Mouse (Mus musculus) limb, embryonic 14.5 days (tissue): Measurements from ENCODE around the gene Lpcat3. TPM values are rescaled to one million over a fixed set of nuclear protein-coding genes. Genes with fewer than 3 reads are reported as not detected.
A peak's percentile ranks its signal among the peaks of the same experiment; 100 is the strongest.

Experiments
- ATAC-seq: fragments of 200-750 bp; cut with Nextera tagmentation; 2 replicates; pipeline ENCODE4 v1.8.0; 2017; ENCODE audit warnings: low read depth, moderate number of reproducible peaks, moderate TSS enrichment; ENCODE audit not compliant: low FRiP score
- DNase-seq: peaks from one replicate; pipeline ENCODE4 v3.0.0-alpha.2; 2015; ENCODE audit warnings: low spot score
- H3K27ac ChIP-seq: fragments of 300-500 bp; sonication (generic); replicated peaks from 2 replicates; pipeline ENCODE4 v1.5.1; 2014; ENCODE audit warnings: low read depth, mild to moderate bottlenecking, low read length, moderate library complexity, mixed read lengths
- H3K27me3 ChIP-seq: fragments of 300-500 bp; sonication (generic); 2 replicates; pipeline ENCODE4 v1.6.1; 2014; ENCODE audit warnings: low read length, mixed read lengths; ENCODE audit not compliant: control insufficient read depth, insufficient read depth
- H3K36me3 ChIP-seq: fragments of 300-500 bp; sonication (generic); 2 replicates; pipeline ENCODE4 v1.6.1; 2014; ENCODE audit warnings: mild to moderate bottlenecking, low read length, moderate library complexity, mixed read lengths; ENCODE audit not compliant: control insufficient read depth, insufficient read depth
- H3K4me1 ChIP-seq: fragments of 300-500 bp; sonication (generic); 2 replicates; pipeline ENCODE4 v1.6.1; 2014; ENCODE audit warnings: antibody characterized with exemption, low read length, mixed read lengths; ENCODE audit not compliant: control insufficient read depth, insufficient read depth
- H3K4me2 ChIP-seq: fragments of 300-500 bp; sonication (generic); replicated peaks from 2 replicates; pipeline ENCODE4 v1.6.1; 2014; ENCODE audit warnings: low read depth, mild to moderate bottlenecking, low read length, moderate library complexity; ENCODE audit not compliant: severe bottlenecking
- H3K4me3 ChIP-seq: fragments of 300-500 bp; sonication (generic); replicated peaks from 2 replicates; pipeline ENCODE4 v1.5.1; 2014; ENCODE audit warnings: low read length
- H3K9ac ChIP-seq: fragments of 300-500 bp; sonication (generic); 2 replicates; pipeline ENCODE4 v1.6.1; 2014; ENCODE audit warnings: mild to moderate bottlenecking, low read depth, low read length, moderate library complexity; ENCODE audit not compliant: severe bottlenecking
- H3K9me3 ChIP-seq: fragments of 300-500 bp; sonication (generic); 2 replicates; pipeline ENCODE4 v1.6.1; 2016; ENCODE audit warnings: low read length; ENCODE audit not compliant: control insufficient read depth
- POLR2A ChIP-seq: fragments of 200-500 bp; IDR thresholded peaks from 2 replicates; pipeline ENCODE4 v1.8.0; 2012; ENCODE audit warnings: inconsistent platforms, mild to moderate bottlenecking, moderate library complexity, borderline replicate concordance; ENCODE audit not compliant: insufficient read depth, insufficient read length; ENCODE audit errors: extremely low read depth
- WGBS: fragments of 180-500 bp; shearing (Covaris S2); extraction: QIAGEN DNeasy Blood & Tissue Kit; methylation state at CpG from one replicate; pipeline ENCODE4 v1.1.7; 2014; 5-methylcytosine and 5-hydroxymethylcytosine counted together
- polyA plus RNA-seq, 2 experiments: library from polyadenylated mRNA; depleted of rRNA in 1 of 2; stranded (reverse) in 1 of 2; unstranded in 1 of 2; fragments of >200 nt; fragmentation: Nextera tagmentation in 1 of 2; extraction: Ambion mirVana in 1 of 2; gene quantifications; 2 replicates each; pipeline versions ENCODE4 v1.2.1 to v1.2.3; 2012 to 2014

The Lpcat3 gene
- polyA plus RNA-seq, 2 experiments = 49.3 to 80.8 TPM

DNA sequence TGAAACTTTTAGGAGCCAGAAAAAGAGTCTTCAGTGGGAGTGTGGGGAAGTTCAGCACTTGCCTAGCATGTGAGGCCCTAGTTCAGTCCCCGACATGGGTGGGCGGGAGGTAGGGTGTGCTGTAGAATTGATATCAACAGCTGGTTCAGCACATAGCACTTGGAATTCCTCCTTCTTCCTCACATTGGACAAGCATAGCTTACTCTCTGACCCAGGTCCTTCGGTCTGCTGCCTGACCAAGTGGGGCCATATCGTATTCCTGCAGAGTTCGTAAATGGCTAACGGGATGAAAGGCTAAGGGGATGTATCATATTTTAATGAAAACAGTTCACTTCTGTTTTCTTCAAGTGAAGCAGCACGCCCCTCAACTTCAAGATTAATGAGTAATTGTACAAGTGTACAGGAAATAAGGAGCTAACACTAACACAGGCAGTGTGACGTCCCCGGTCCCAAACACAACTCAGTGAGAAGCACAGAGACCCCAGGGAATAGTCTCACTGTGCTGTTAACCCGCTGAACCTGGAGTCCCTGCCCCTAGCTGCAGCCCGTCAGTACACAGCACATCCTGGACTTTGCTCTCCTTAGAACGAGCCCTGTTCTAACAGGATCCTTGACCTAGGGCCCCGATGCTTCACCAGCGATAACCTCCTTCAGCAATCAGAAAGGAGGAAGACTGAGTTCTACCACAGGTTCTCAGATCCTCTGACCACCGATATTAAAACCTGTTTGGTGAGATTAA, 30.6 kb downstream of the Lpcat3 start:
- no peak for DNase-seq
- ATAC-seq = peak; percentile 76
- Histone ChIP-seq H3K4me3 (no peak overlapping the region), H3K36me3 (no peaks in the 10 kb centered on the region; the same call in 1 of the 2 replicates), H3K27ac (no peak overlapping the region), H3K9ac (no peak overlapping the region), H3K4me1 (no peaks in the 10 kb centered on the region), H3K4me2 (no peak overlapping the region), H3K9me3 (no peaks in the 10 kb centered on the region), H3K27me3 (no peaks in the 10 kb centered on the region)
- TF ChIP-seq POLR2A = no peak
- WGBS = 64% methylated on average over 15 of the region's 15 CpGs

DNA sequence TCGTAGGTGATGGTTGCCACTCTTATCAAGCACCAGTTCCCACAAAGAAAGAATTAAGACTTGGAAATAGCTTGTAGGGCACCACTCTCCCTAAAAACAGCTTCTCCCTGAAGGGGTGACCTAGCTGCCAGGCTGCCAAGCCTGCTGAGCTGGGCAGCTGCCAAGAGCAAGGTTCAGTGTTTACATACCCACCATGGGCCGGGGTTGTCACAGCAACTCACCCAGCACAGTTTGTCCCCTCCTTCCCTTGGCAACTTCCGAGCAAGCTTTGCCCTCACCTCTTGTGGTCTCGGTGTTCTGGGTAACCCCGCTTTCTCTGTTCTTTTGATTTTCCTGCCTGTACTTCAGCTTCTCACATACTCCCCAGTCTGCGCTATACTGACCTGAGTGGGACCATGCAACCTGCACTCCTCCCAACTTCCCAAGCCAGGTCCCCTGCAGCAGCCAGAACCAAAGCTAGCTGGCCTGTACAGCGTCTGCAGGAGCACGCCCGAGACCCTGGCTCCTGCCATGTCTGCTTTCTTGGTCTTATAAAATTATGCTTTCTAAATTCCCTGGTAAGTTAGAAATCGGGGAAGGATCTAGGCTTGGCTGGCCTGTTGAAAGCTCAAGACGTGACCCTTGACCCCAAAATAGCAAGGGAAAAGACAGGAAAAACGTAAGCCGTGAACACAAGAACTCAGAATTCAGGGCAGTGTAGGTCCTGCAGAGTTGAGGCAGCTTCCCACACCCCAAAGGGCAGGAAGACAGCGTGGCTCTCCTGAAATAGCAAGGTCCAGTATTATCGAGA, 31.5 kb downstream of the Lpcat3 start:
- no peak for TF ChIP-seq POLR2A
- H3K36me3 ChIP-seq = peaks cover 7% of the 10 kb centered on the region
- H3K4me3 ChIP-seq = no peak overlapping the region
- no peaks in the 10 kb centered on the region for H3K4me1 ChIP-seq
- H3K9ac ChIP-seq = no peak overlapping the region
- no peaks in the 10 kb centered on the region for H3K27me3 ChIP-seq
- H3K4me2 ChIP-seq = no peak overlapping the region
- H3K27ac ChIP-seq = no peak overlapping the region
- H3K9me3 ChIP-seq = no peaks in the 10 kb centered on the region
- DNase-seq (no peak), ATAC-seq (no peak)
- WGBS = 82% methylated on average over 15 of the region's 15 CpGs

DNA sequence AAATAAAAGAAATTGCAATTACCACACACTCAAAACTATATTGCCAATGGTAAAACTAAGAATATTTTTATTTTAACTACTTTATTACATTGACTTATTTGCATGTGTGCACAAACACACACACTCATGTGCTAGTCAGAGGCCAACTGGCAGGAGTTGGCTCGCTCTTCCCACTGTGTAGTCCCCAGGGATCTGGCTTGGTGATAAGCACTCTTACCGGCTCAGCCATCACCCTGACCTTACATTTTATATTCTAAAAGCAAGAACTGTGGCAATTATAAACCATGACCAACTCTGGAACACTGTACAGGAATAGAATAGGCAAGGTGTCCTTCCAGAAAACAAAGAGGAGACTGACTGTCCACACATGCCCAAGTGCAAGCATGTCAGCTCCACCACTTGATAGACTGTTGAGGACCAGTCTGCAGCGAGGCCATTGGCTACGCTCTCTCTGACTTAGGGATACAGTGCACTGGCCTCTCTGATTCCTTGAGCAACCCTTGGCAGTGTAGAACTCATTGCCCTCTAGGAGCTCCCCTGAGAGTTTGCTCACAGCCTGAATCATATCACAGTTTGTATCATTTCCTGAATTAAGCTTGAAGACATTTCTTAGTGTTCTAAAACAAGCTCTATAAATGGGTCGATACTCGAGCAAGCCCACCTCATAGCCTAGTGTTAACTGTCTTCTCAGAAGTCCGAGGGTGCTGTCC, 33.8 kb downstream of the Lpcat3 start:
- no peak overlapping the region for H3K27ac ChIP-seq
- TF ChIP-seq POLR2A = no peak
- no peaks in the 10 kb centered on the region for H3K4me1 ChIP-seq
- 94% methylated on average over 7 of the region's 7 CpGs for WGBS
- no peaks in the 10 kb centered on the region for H3K9me3 ChIP-seq
- no peak overlapping the region for H3K4me3 ChIP-seq
- ATAC-seq (no peak), DNase-seq (no peak)
- H3K9ac ChIP-seq = no peak overlapping the region
- no peak overlapping the region for H3K4me2 ChIP-seq
- H3K27me3 ChIP-seq = no peaks in the 10 kb centered on the region
- H3K36me3 ChIP-seq = peaks cover 26% of the 10 kb centered on the region

DNA sequence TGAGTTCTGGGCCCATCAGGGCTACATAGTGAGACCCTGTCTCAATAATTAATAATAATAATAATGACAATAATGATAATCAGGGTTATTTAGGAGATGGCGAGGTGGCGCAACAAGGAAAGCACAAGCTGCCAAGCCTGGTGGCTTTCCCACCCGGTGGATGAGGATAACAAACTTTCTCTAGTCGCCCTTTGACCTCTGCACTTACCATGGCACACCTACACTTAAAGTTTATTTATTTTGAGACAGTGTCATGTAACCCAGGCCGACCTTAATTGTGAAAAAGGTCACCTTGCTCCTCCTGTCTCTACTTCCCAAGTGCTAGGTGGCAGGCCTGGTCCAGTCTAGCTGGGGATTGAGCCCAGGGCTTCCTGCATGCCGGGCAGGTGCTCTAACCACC, 35.9 kb downstream of the Lpcat3 start:
- H3K9me3 ChIP-seq = no peaks in the 10 kb centered on the region

DNA sequence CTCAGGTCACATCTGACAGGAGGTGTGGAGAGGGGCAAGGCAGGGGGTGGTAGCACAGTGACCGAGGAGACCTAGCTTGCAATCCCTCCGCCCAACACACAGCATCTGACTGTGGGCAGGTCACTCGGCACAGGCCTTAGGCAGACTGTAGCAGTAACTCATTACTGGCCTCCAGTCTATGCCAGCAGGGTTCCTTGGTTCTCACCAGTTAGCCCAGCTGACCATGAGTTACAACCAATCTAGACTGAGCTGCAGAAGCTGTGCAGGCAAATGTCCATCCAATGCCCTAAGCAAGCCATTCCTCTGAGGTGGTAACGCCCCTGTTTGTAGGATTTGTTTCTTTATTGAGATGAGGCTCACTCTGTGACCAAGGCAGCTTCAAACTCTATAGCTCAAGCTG, 36.5 kb downstream of the Lpcat3 start:
- H3K36me3 ChIP-seq = peaks cover 54% of the 10 kb centered on the region
- no peak for DNase-seq
- H3K4me2 ChIP-seq = no peak overlapping the region
- no peak for ATAC-seq
- H3K27me3 ChIP-seq = no peaks in the 10 kb centered on the region
- H3K9ac ChIP-seq = no peak overlapping the region
- H3K9me3 ChIP-seq = no peaks in the 10 kb centered on the region
- 77% methylated on average over 4 of the region's 4 CpGs for WGBS
- no peak overlapping the region for H3K27ac ChIP-seq
- TF ChIP-seq POLR2A = no peak
- no peaks in the 10 kb centered on the region for H3K4me1 ChIP-seq
- H3K4me3 ChIP-seq = no peak overlapping the region

More for the DNA sequence above, 35.9 kb downstream of the Lpcat3 start:
- TF ChIP-seq POLR2A = no peak
- ATAC-seq (no peak), DNase-seq (no peak)
- Histone ChIP-seq H3K4me2 (no peak overlapping the region), H3K9ac (no peak overlapping the region), H3K36me3 (peaks cover 47% of the 10 kb centered on the region), H3K4me1 (no peaks in the 10 kb centered on the region), H3K4me3 (no peak overlapping the region), H3K27ac (no peak overlapping the region), H3K27me3 (no peaks in the 10 kb centered on the region)
- 88% methylated on average over 6 of the region's 6 CpGs for WGBS
